Mouse (Mus musculus): ENCODE data around the gene Gm20458.

DNA sequence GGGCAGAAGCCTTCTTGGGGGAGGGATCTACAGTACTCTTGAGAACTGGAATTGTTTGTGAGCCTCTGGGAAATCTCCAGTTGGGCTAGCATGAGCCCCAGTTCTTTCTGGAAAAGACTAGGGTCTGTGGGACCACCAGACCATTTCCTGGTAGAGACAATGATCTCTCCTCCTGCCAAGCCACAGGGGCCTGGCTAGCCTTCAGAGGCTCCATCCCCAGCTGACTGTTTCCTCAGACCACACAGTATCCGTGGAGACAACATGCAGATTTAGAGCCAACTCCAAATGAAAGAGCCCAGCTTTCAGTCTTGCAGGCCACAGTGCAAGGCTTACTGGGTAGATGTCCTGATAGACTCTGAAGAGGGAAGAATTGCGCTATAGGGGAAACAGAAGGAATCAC is 33.4 kb downstream of the Gm20458 start:
- TF ChIP-seq POLR2A (IDR thresholded peaks at IDR 0.05; ENCODE audit: control insufficient read depth, extremely low read depth, insufficient read depth, low read length, poor library complexity) (no peak), CTCF (IDR thresholded peaks at IDR 0.05; ENCODE audit: borderline replicate concordance, control insufficient read depth, extremely low read depth, insufficient read depth, low read length, poor library complexity) (no peak)

Measured in thymus, adult 2 months (tissue).